8 mouse cellular contexts compared by ENCODE assay signal in genomic region chr5:112342463-112343204, GRCm38 (mm10). TPM values are rescaled to one million over a fixed set of nuclear protein-coding genes. Genes with fewer than 3 reads are reported as not detected.
A peak's percentile ranks its signal among the peaks of the same experiment; 100 is the strongest.
DNase-seq lines count a peak whose midpoint lies in the region; ATAC-seq and TF ChIP-seq lines count a peak whose summit lies in the region.

Gene Srrd, minus strand, starts transcription at chr5:112343040.
Gene Hps4, plus strand, starts transcription at chr5:112343083.

- H3K27me3 ChIP-seq in hindbrain, postnatal 0 days (ENCODE audit: insufficient read depth, low read length), result no peaks in the 10 kb centered on the region

- H3K4me3 ChIP-seq in hindbrain, postnatal 0 days (ENCODE audit: low read length), result peak within 1 kb of the TSS; percentile 81
- H3K4me3 ChIP-seq in left cerebral cortex, adult 2 months, result peak within 1 kb of the TSS; percentile 85

- intact Hi-C loops in left cerebral cortex, adult 2 months (cut with DNase I), result loop anchor here (1.0 kb wide), 1 partner anchor 16 kb away; the partner anchor contains the start of gene Tfip11

- H3K9ac ChIP-seq in hindbrain, postnatal 0 days (replicated peaks; ENCODE audit: low read length), result peak within 1 kb of the TSS; percentile 79

- TF ChIP-seq CTCF in hindbrain, postnatal 0 days (IDR thresholded peaks at IDR 0.05; ENCODE audit: low read depth), result no peak
- TF ChIP-seq CTCF in left cerebral cortex, adult 2 months (IDR thresholded peaks at IDR 0.05), result no peak; the same call in none of the 2 replicates

- 0 out of 2 replicates have a peak, but pooled peaks cover 9% of the 10 kb centered on the region for H3K4me1 ChIP-seq in hindbrain, postnatal 0 days (ENCODE audit: insufficient read depth, low read length)

- no peaks in the 10 kb centered on the region for H3K9me3 ChIP-seq in hindbrain, postnatal 0 days (ENCODE audit: low read length)

- H3K27ac ChIP-seq in hindbrain, postnatal 0 days, result peak within 1 kb of the TSS; percentile 68
- H3K27ac ChIP-seq in left cerebral cortex, adult 2 months, result peak within 1 kb of the TSS; percentile 96

- peak; percentile 86 for DNase-seq in ZHBTc4 (ENCODE audit: low read depth, low spot score)
- DNase-seq in gastrocnemius, adult 8-10 months (ENCODE audit: low spot score in 2 of 2), result peak; percentile 48 to 69
- DNase-seq in hindbrain, postnatal 0 days (ENCODE audit: low spot score), result peak; percentile 93
- peak; percentile 89 to 96 for DNase-seq in left cerebral cortex, adult 2 months (ENCODE audit: extremely low spot score in 1 of 2, low spot score in 2 of 2)
- peak; percentile 92 for DNase-seq in right cerebral cortex, adult 18-20 months
- DNase-seq in urinary bladder, postnatal 10 days (ENCODE audit: low spot score), result peak; percentile 66

- H3K36me3 ChIP-seq in hindbrain, postnatal 0 days (ENCODE audit: insufficient read depth, low read length), result peaks cover 17% of the 10 kb centered on the region

- H3K4me2 ChIP-seq in hindbrain, postnatal 0 days (ENCODE audit: low read depth, low read length), result peak within 1 kb of the TSS; percentile 77

- WGBS in hindbrain, postnatal 0 days, result 2% methylated on average over 63 of the region's 64 CpGs

- peak; percentile 70 for ATAC-seq in common myeloid progenitor, adult 5-6 weeks (replicated peaks; ENCODE audit: low read depth, poor library complexity, severe bottlenecking)
- ATAC-seq in hindbrain, postnatal 0 days, result peak; percentile 75
- peak; percentile 87 for ATAC-seq in megakaryocyte, adult 5-6 weeks (ENCODE audit: poor library complexity, severe bottlenecking)

RNA-seq across cellular contexts. Expression of gene Srrd, which starts in this region (rescaled TPM):
- total RNA-seq in common myeloid progenitor, adult 5-6 weeks (2017), result 10.3 and 20.0 TPM in 2 replicates
- total RNA-seq in gastrocnemius, adult 8-10 months (2022), result 1 to 10 TPM; 3.8 to 7.2 (median 5.1) TPM
- 84.3 and 92.0 TPM in 2 replicates for total RNA-seq in hindbrain, postnatal 0 days (2014; rRNA removed)
- polyA plus RNA-seq in hindbrain, postnatal 0 days (2015; fragmentation: Nextera tagmentation; extraction: Ambion mirVana), result 49.1 and 56.0 TPM in 2 replicates
- total RNA-seq in left cerebral cortex, adult 2 months (2021), result 10 to 100 TPM; 23.1 to 29.9 TPM
- total RNA-seq in megakaryocyte, adult 5-6 weeks (2015), result 31.2 and 35.1 TPM in 2 replicates
- 20.7 and 21.7 TPM in 2 replicates for total RNA-seq in megakaryocyte, adult 5-6 weeks (2017)

RNA-seq across cellular contexts. Expression of gene Hps4, which starts in this region (rescaled TPM):
- total RNA-seq in common myeloid progenitor, adult 5-6 weeks (2017), result 13.9 and 21.1 TPM in 2 replicates
- 1 to 10 TPM; 4.5 to 7.3 (median 5.5) TPM for total RNA-seq in gastrocnemius, adult 8-10 months (2022)
- 43.9 and 45.6 TPM in 2 replicates for total RNA-seq in hindbrain, postnatal 0 days (2014; rRNA removed)
- polyA plus RNA-seq in hindbrain, postnatal 0 days (2015; fragmentation: Nextera tagmentation; extraction: Ambion mirVana), result 32.7 and 33.6 TPM in 2 replicates
- 10 to 100 TPM; 26.9 to 38.3 TPM for total RNA-seq in left cerebral cortex, adult 2 months (2021)
- total RNA-seq in megakaryocyte, adult 5-6 weeks (2015), result 14.7 and 18.8 TPM in 2 replicates
- 13.4 and 14.9 TPM in 2 replicates for total RNA-seq in megakaryocyte, adult 5-6 weeks (2017)

Comparison
In these comparisons a context has a peak if more than half of its experiments do, and no peak if none do; other contexts are left out.
1. Peak in every context shown above with its lines: DNase-seq, ATAC-seq, H3K4me3 ChIP-seq and H3K27ac ChIP-seq.